Mouse (Mus musculus): Measurements from ENCODE around the gene Syn3.

- TF ChIP-seq CTCF (IDR thresholded peaks at IDR 0.05; ENCODE audit: extremely low read depth, insufficient read depth, low read length) (no peak), POLR2A (IDR thresholded peaks at IDR 0.05; ENCODE audit: extremely low read depth, insufficient read depth, low read length) (no peak)
These were observed 127.1 kb downstream of the Syn3 start for GRCm38 (mm10) chr10:86371561-86371960.

Measured in cortical plate, adult 2 months (tissue).